Mouse (Mus musculus) B cell, adult 62 days (primary cell): ENCODE results near the gene Polr1d. TPM values are rescaled to one million over a fixed set of nuclear protein-coding genes. Genes with fewer than 3 reads are reported as not detected.

Source experiments
- total RNA-seq: library from RNA; stranded (reverse); gene quantifications from 4 replicates; pipeline ENCODE4 v1.2.4, GENCODE M21; 2023

The Polr1d gene
- 94.4 to 96.4 TPM (median 95.9 TPM) in 4 replicates for total RNA-seq

DNA sequence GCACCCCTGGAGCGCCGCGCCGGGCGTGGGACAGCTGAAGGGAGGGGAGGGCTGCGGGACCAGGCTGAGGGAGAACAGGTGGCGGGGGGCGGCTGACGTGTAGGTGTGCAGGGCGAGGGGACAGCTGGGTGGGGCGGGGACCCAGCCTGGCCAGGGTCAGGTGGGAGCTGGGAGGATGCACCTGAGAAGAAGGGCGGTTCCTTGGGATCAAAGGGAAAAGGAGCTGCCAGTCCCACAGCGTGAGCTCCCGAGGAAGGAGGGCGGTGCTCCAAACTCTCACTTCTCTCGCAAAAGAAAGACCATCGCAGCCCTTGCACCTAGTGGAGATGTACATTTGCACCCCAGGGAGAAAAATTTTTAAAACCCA lies at the start of gene Polr1d:
Polr1d (plus strand) TSS at position 252 of the 367 bp plus-strand sequence.

DNA sequence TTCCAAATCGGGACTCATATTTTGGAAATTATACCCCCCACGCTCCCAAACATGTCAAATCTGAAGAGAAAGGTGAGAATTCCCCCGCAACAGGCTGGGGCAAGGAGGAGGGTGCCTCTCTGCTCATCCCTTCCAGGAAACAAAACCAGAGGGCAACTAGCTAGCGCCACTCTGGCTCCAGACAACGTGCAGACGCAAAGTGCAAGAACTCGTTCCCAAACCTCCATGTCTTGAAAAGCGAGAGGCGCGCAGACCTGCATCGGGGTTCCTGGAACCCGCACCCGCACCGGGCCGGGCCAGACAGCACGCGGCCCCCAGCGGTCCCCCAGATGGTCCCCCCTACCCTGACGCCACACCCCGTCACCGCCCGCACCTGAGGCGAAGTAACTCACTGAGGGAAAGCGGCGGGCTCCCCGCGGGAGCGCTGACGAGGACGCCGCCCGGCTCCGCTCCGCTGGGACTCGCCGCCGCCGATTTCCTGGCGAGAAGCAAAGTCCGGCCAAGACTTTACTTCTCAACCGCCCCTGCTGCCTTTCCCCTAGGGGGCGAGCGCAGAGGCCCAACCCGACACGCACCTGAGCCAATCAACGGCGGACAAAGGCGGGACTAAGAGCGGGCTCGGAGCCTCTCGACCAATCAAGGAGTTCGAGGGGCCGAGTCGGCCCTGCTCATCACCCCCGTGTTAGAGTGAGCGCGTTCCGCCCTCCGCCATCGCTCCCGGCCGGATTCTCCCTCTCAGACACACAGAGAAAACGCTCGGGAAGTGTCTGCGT lies 638 bp upstream of the Polr1d start, which contains the start of gene Lnx2:
Lnx2 (minus strand) TSS at position 561 of the 773 bp plus-strand sequence.

Other genes with a start within 250 kb of the Polr1d start
- 646 to 698 TPM (median 671 TPM) in 4 replicates for gene Rpl21, start 244.2 kb upstream of the Polr1d start, total RNA-seq
- 1.3 to 1.5 TPM in 2 of 4 replicates, not detected in the others for gene Rasl11a, start 232.0 kb upstream of the Polr1d start, total RNA-seq
- 24.4 to 29.8 TPM (median 27.4 TPM) in 4 replicates for gene Gtf3a, start 128.4 kb upstream of the Polr1d start, total RNA-seq
- 11.2 to 13.6 TPM (median 12.0 TPM) in 4 replicates for gene Mtif3, start 113.2 kb upstream of the Polr1d start, total RNA-seq
- 25.2 to 27.5 TPM (median 27.4 TPM) in 4 replicates for gene Lnx2, start 464 bp upstream of the Polr1d start, total RNA-seq
- gene Gsx1, start 111.6 kb downstream of the Polr1d start, total RNA-seq = not detected in 4 replicates
- gene Pdx1, start 192.9 kb downstream of the Polr1d start, total RNA-seq = not detected in 4 replicates
- not detected in 4 replicates for gene Cdx2, start 230.2 kb downstream of the Polr1d start, total RNA-seq
- not detected in 4 replicates for gene Urad, start 245.4 kb downstream of the Polr1d start, total RNA-seq